Mouse (Mus musculus) neural tube, postnatal 0 days (tissue): ENCODE results near the gene Olfr699. TPM values are rescaled to one million over a fixed set of nuclear protein-coding genes. Genes with fewer than 3 reads are reported as not detected.

Experiments
- polyA plus RNA-seq: library from polyadenylated mRNA; unstranded; fragments of >200 nt; fragmentation: Nextera tagmentation; extraction: Ambion mirVana; gene quantifications from 2 replicates; pipeline ENCODE4 v1.2.1, GENCODE M21; 2015

Gene Olfr699
- not detected in 2 replicates for polyA plus RNA-seq

DNA sequence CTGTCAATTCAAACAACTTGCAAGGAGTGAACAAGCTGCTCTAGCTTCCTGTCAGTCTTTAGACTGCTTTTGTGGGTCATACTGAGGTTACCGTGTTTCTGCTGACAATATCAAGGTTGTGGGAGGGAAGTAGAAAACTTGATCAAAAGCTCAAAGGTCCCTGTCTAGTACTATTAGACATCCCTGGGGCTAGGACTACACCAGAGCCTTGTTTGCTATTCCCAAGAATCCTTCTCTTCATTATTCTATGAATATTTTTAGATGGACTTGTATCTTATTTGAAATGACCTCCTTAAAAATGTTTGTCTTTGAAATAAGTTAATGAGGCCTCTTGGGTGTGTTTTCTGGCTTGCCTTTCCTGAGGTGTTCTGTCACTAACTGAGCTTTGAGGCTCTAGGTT is at the start of gene Olfr699:
TSS of gene Olfr699 (minus strand) at position 101 of the 400 bp plus-strand sequence.

DNA sequence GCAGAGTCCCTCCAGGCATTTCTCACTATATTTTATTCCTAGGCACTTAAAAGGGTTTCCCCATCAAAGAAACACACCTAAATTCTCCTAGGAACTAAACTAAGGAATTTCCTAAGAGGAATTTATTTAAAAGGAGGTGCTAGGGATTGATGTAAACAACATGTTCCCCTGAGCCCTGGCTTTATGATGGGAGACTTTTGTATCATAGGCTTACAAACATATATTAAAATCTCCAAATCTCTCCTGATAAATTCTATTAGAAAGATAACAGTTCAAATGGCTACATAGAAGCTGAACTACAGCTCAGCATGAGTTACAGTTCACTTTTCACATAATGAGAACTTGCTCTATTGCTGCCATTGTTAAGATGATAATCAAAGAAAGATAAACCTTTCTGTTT is 40.8 kb upstream of the Olfr699 start, which contains the start of gene Olfr702:
TSS of gene Olfr702 (minus strand) at position 101 of the 400 bp plus-strand sequence.

DNA sequence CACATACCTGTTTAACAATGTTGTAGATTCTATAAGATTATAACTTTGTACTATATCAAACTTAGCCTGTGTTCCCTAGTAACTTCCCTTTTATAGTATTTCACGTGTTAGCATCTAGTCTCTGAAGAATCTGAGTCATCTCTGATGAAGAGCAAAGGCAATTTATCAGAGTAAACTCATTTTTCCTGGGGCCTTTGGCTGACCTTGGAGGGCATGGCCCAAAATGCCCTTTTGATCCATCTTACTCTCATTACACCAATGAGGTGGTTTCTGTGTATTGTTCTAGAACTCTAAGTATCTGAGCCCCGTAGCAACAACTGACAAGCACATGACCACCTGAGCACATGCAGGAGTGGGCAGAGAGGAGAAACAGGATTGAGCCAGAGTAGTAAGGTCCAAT is 20.8 kb upstream of the Olfr699 start, which contains the start of gene Olfr701:
TSS of gene Olfr701 (plus strand) at position 301 of the 400 bp plus-strand sequence.

DNA sequence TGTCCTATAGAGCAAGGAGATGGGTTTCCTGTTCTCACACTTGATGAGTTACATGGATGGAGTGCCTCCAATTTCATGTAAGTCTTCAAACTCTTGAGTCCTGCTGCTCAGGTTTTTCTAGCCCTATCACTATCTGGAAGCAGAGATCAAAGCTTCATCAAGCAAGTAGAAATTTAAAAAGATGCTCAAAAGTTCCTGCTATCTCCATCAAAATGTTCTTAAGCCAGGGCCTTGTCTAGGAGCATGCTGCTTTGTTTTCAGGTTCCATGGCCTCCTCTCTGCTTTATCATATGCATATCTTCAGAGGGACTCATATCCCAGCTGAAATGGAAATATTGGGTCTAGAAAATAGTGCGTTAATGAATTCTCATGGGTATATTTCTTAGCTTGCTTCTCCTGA is 15.7 kb upstream of the Olfr699 start, which contains the start of gene Olfr700:
TSS of gene Olfr700 (minus strand) at position 101 of the 400 bp plus-strand sequence.

DNA sequence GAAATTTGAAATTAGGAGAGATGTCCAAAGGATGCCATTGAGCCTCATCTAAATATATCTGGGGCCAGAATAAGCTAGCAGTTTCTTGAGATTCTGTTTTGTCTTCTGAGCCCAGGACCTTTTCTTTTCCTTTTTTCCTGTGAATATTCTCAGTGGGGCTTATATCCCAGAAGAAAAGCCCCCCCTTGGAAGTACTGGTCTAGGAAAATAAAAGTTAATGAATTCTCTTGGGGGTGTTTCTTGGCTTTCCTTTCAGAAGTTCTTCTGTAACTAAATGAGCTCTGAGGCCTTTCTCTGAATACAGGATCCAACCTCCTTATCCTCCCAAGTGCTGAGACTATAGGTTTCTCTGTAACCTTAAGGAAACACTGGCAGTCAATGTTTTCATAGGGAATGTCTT is 37.7 kb downstream of the Olfr699 start, which contains the start of gene Olfr698:
TSS of gene Olfr698 (minus strand) at position 101 of the 400 bp plus-strand sequence.

DNA sequence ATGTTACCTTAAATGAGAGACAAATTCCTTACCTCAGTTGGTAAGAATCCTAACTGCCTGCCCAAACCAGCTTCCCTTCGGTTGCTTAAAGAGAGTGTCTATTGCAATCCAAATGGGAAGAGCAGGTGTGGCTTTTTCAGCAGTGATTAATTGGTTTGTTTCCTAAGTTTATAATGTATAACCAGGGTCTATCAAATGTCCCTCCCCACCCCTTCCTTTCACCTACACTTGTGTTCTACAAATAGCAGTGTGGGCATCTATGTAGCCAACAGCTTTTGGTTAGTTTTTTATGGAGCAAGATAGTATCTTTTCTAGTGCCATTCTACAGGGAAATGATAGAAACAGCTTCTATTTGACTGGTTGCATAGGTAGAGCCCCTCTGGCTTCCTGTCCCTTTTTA is 50.7 kb downstream of the Olfr699 start, which contains the start of gene Olfr697:
TSS of gene Olfr697 (minus strand) at position 101 of the 400 bp plus-strand sequence.

Other genes starting within 250 kb of the Olfr699 start
- 0.05 TPM in 1 of 2 replicates, not detected in the other for gene Olfr693, start 112.6 kb downstream of the Olfr699 start, polyA plus RNA-seq
- not detected in 2 replicates for gene Olfr694, start 101.4 kb downstream of the Olfr699 start, polyA plus RNA-seq
- not detected in 2 replicates for gene Olfr695, start 76.8 kb downstream of the Olfr699 start, polyA plus RNA-seq
- gene Olfr697, start 50.8 kb downstream of the Olfr699 start, polyA plus RNA-seq: not detected in 2 replicates
- not detected in 2 replicates for gene Olfr698, start 37.8 kb downstream of the Olfr699 start, polyA plus RNA-seq
- not detected in 2 replicates for gene Olfr700, start 15.6 kb upstream of the Olfr699 start, polyA plus RNA-seq
- not detected in 2 replicates for gene Olfr701, start 20.9 kb upstream of the Olfr699 start, polyA plus RNA-seq
- gene Olfr702, start 40.7 kb upstream of the Olfr699 start, polyA plus RNA-seq: not detected in 2 replicates
- not detected in 2 replicates for gene Olfr703, start 50.2 kb upstream of the Olfr699 start, polyA plus RNA-seq
- gene Olfr704, start 70.0 kb upstream of the Olfr699 start, polyA plus RNA-seq: not detected in 2 replicates
- not detected in 2 replicates for gene Olfr705, start 83.7 kb upstream of the Olfr699 start, polyA plus RNA-seq
- gene Olfr706, start 95.0 kb upstream of the Olfr699 start, polyA plus RNA-seq: not detected in 2 replicates
- gene Olfr707, start 108.0 kb upstream of the Olfr699 start, polyA plus RNA-seq: not detected in 2 replicates
- not detected in 2 replicates for gene Olfr1532-ps1, start 114.8 kb upstream of the Olfr699 start, polyA plus RNA-seq
- gene Olfr709-ps1, start 139.0 kb upstream of the Olfr699 start, polyA plus RNA-seq: not detected in 2 replicates
- not detected in 2 replicates for gene Olfr710, start 155.1 kb upstream of the Olfr699 start, polyA plus RNA-seq
- not detected in 2 replicates for gene Olfr6, start 170.7 kb upstream of the Olfr699 start, polyA plus RNA-seq
- gene Olfr711, start 182.3 kb upstream of the Olfr699 start, polyA plus RNA-seq: not detected in 2 replicates
- not detected in 2 replicates for gene Olfr2, start 212.9 kb upstream of the Olfr699 start, polyA plus RNA-seq
- gene Olfr713, start 238.0 kb upstream of the Olfr699 start, polyA plus RNA-seq: not detected in 2 replicates